8 mouse cellular contexts compared by ENCODE assay signal in the genomic region with DNA sequence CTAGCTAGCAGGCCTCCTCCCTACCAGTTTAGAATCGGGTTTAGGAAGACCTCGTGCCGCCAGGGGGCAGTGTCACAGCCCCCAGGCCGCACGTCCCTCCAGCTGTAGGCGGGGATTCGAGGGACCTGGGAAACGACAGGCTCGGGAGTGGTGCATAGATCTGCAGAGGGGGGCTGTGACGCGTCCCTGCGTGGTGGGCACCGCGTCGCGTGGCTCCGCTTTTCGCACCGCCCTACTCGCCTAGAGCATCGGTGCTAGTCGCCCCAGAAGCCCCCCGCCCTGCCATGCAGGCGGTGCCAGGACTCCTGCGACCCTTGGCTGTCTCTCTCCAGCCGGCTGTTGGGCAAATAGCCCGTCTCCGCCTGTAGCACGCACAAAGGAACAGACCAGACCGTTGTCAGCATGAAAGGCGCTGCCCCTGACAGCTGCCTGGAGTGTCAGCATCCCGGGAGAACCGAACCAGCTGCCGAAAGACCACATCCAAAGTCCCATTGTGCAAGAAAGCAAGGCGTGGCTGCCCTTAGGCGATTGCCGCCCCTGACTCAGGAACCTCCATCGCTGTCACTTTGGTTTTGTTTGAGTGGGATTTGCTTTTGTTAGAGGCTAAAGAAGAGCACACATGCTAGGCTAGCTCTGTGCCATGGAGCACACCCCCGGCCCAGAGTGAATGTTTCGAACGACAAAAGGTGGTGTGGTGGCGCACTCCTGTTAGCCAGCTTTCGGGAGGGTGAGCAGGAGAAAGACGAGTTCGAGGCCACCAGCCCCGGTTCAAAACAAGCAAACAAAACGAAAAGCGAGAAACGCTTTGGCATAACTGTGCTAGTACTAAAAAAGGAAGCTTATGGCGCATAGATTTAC. TPM values are rescaled to one million over a fixed set of nuclear protein-coding genes. Genes with fewer than 3 reads are reported as not detected.
DNase-seq lines count a peak whose midpoint lies in the region; ATAC-seq and TF ChIP-seq lines count a peak whose summit lies in the region.

No protein-coding gene starts in this region.

- peak overlapping the region; percentile 91 for H3K4me2 ChIP-seq in lung, embryonic 16.5 days (ENCODE audit: low read depth, low read length)

- under 1% methylated on average over 50 of the region's 50 CpGs for WGBS in cerebellum, adult 2 months
- WGBS in hindbrain, embryonic 10.5 days: under 1% methylated on average over 50 of the region's 50 CpGs
- WGBS in lung, embryonic 16.5 days: under 1% methylated on average over 49 of the region's 50 CpGs
- WGBS in thymus, adult 2 months: 2% methylated on average over 50 of the region's 50 CpGs

- H3K36me3 ChIP-seq in hindbrain, embryonic 10.5 days: no peaks in the 10 kb centered on the region
- no peaks in the 10 kb centered on the region for H3K36me3 ChIP-seq in lung, embryonic 16.5 days (ENCODE audit: control insufficient read depth, insufficient read depth, low read length)
- no peaks in the 10 kb centered on the region for H3K36me3 ChIP-seq in thymus, adult 2 months (ENCODE audit: control insufficient read depth, insufficient read depth, low read length)

- H3K4me1 ChIP-seq in cerebellum, adult 2 months (ENCODE audit: control insufficient read depth, insufficient read depth, low read length): peaks cover 4% of the 10 kb centered on the region
- H3K4me1 ChIP-seq in hindbrain, embryonic 10.5 days (replicated peaks): peaks cover 49% of the 10 kb centered on the region
- peaks cover 6% of the 10 kb centered on the region for H3K4me1 ChIP-seq in lung, embryonic 16.5 days (replicated peaks; ENCODE audit: control insufficient read depth, insufficient read depth, low read length)
- peaks cover 25% of the 10 kb centered on the region for H3K4me1 ChIP-seq in thymus, adult 2 months (replicated peaks; ENCODE audit: control insufficient read depth, insufficient read depth, low read length)

- peak; percentile 94 for DNase-seq in MN1 (ENCODE audit: low spot score)
- DNase-seq in cerebellum, adult 2 months: peak; percentile 92 to 95
- peak; percentile 92 for DNase-seq in hindbrain, embryonic 10.5 days (ENCODE audit: low spot score)
- DNase-seq in layer of hippocampus, adult 9-11 months: peak; percentile 96
- peak; percentile 78 for DNase-seq in ovary, adult 18-20 months (ENCODE audit: low spot score)
- peak; percentile 84 for DNase-seq in thymus, adult 2 months

- peak; percentile 87 for TF ChIP-seq CTCF in cerebellum, adult 2 months (IDR thresholded peaks at IDR 0.05; ENCODE audit: borderline replicate concordance, insufficient read depth, low read depth, low read length)
- peak; percentile 98 for TF ChIP-seq CTCF in thymus, adult 2 months (IDR thresholded peaks at IDR 0.05; ENCODE audit: borderline replicate concordance, control insufficient read depth, extremely low read depth, insufficient read depth, low read length, poor library complexity)

- TF ChIP-seq POLR2A in cerebellum, adult 2 months (IDR thresholded peaks at IDR 0.05; ENCODE audit: borderline replicate concordance, insufficient read depth, low read length): peak; percentile 79
- peak; percentile 31; the same call in 1 of the 2 replicates for TF ChIP-seq POLR2A in thymus, adult 2 months (IDR thresholded peaks at IDR 0.05; ENCODE audit: control insufficient read depth, extremely low read depth, insufficient read depth, low read length, poor library complexity)

- H3K27me3 ChIP-seq in cerebellum, adult 2 months (ENCODE audit: control insufficient read depth, insufficient read depth, low read length): no peaks in the 10 kb centered on the region
- H3K27me3 ChIP-seq in hindbrain, embryonic 10.5 days (ENCODE audit: insufficient read depth, poor library complexity, severe bottlenecking): peaks cover 70% of the 10 kb centered on the region
- H3K27me3 ChIP-seq in lung, embryonic 16.5 days (ENCODE audit: control insufficient read depth, insufficient read depth, low read depth, low read length): peaks cover 29% of the 10 kb centered on the region
- peaks cover 24% of the 10 kb centered on the region; the same call in 1 of the 2 replicates for H3K27me3 ChIP-seq in thymus, adult 2 months (ENCODE audit: control insufficient read depth, insufficient read depth, low read length)

- H3K27ac ChIP-seq in cerebellum, adult 2 months (ENCODE audit: insufficient read depth, low read length): peak overlapping the region; percentile 96
- peak overlapping the region; percentile 89 for H3K27ac ChIP-seq in hindbrain, embryonic 10.5 days
- H3K27ac ChIP-seq in lung, embryonic 16.5 days (ENCODE audit: low read length): peak overlapping the region; percentile 19; the same call in 1 of the 2 replicates
- no peak overlapping the region for H3K27ac ChIP-seq in thymus, adult 2 months (ENCODE audit: control insufficient read depth, insufficient read depth, low read length)

- peak; percentile 68 for ATAC-seq in frontal cortex, adult (ENCODE audit: low TSS enrichment)
- ATAC-seq in lung, embryonic 16.5 days (ENCODE audit: low read depth): peak; percentile 94

- H3K9me3 ChIP-seq in hindbrain, embryonic 10.5 days: no peaks in the 10 kb centered on the region
- H3K9me3 ChIP-seq in lung, embryonic 16.5 days (ENCODE audit: control insufficient read depth, low read length): 0 out of 2 replicates have a peak, but pooled peaks cover 4% of the 10 kb centered on the region

- peak overlapping the region; percentile 66 for H3K4me3 ChIP-seq in cerebellum, adult 2 months (replicated peaks; ENCODE audit: insufficient read depth, low read depth, low read length)
- H3K4me3 ChIP-seq in hindbrain, embryonic 10.5 days: peak overlapping the region; percentile 56
- H3K4me3 ChIP-seq in lung, embryonic 16.5 days (ENCODE audit: low read length): peak overlapping the region; percentile 61
- H3K4me3 ChIP-seq in thymus, adult 2 months (ENCODE audit: control insufficient read depth, insufficient read depth, low read length): peak overlapping the region; percentile 61

- H3K9ac ChIP-seq in lung, embryonic 16.5 days (ENCODE audit: low read length): peak overlapping the region; percentile 68

RNA-seq across cellular contexts. Expression of a gene that starts 0.6 kb away (rescaled TPM):
- 33.1 and 34.2 TPM in 2 replicates for polyA plus RNA-seq in cerebellum, adult 2 months (2012; rRNA removed)
- polyA plus RNA-seq in hindbrain, embryonic 10.5 days (2016; fragmentation: Nextera tagmentation; extraction: Ambion mirVana): 1.6 and 2.0 TPM in 2 replicates
- polyA plus RNA-seq in lung, embryonic 16.5 days (2015; fragmentation: Nextera tagmentation; extraction: Ambion mirVana): 0.33 and 0.40 TPM in 2 replicates
- 8.0 and 8.2 TPM in 2 replicates for polyA plus RNA-seq in thymus, adult 2 months (2012; rRNA removed)

RNA-seq across cellular contexts. Expression of a gene that starts 15.2 kb away (rescaled TPM):
- polyA plus RNA-seq in cerebellum, adult 2 months (2012; rRNA removed): 66.2 and 70.7 TPM in 2 replicates
- polyA plus RNA-seq in hindbrain, embryonic 10.5 days (2016; fragmentation: Nextera tagmentation; extraction: Ambion mirVana): 91.4 and 104 TPM in 2 replicates
- 68.1 and 71.8 TPM in 2 replicates for polyA plus RNA-seq in lung, embryonic 16.5 days (2015; fragmentation: Nextera tagmentation; extraction: Ambion mirVana)
- polyA plus RNA-seq in thymus, adult 2 months (2012; rRNA removed): 81.3 and 88.1 TPM in 2 replicates

RNA-seq across cellular contexts. Expression of a gene that starts 15.2 kb away (rescaled TPM):
- polyA plus RNA-seq in cerebellum, adult 2 months (2012; rRNA removed): 74.0 and 86.5 TPM in 2 replicates
- polyA plus RNA-seq in hindbrain, embryonic 10.5 days (2016; fragmentation: Nextera tagmentation; extraction: Ambion mirVana): 122 and 135 TPM in 2 replicates
- polyA plus RNA-seq in lung, embryonic 16.5 days (2015; fragmentation: Nextera tagmentation; extraction: Ambion mirVana): 102 and 107 TPM in 2 replicates
- 9.7 and 11.3 TPM in 2 replicates for polyA plus RNA-seq in thymus, adult 2 months (2012; rRNA removed)

RNA-seq across cellular contexts. Expression of a gene that starts 54.5 kb away (rescaled TPM):
- polyA plus RNA-seq in cerebellum, adult 2 months (2012; rRNA removed): 0.75 and 1.1 TPM in 2 replicates
- 0.07 and 0.20 TPM in 2 replicates for polyA plus RNA-seq in hindbrain, embryonic 10.5 days (2016; fragmentation: Nextera tagmentation; extraction: Ambion mirVana)
- polyA plus RNA-seq in lung, embryonic 16.5 days (2015; fragmentation: Nextera tagmentation; extraction: Ambion mirVana): 0.13 and 0.18 TPM in 2 replicates
- polyA plus RNA-seq in thymus, adult 2 months (2012; rRNA removed): 0.43 and 0.60 TPM in 2 replicates
